Mouse (Mus musculus) cerebellum, adult 2 months (tissue): ENCODE data around the gene Art3.

Experiments
- CTCF ChIP-seq: fragments of 200-500 bp; IDR thresholded peaks from 2 replicates; pipeline ENCODE4 v1.5.1; 2011; ENCODE audit warnings: low read depth, mild to moderate bottlenecking, control low read depth, low read length, moderate library complexity, borderline replicate concordance; ENCODE audit not compliant: insufficient read depth
- POLR2A ChIP-seq: fragments of 200-500 bp; IDR thresholded peaks from 2 replicates; pipeline ENCODE4 v1.6.1; 2011; ENCODE audit warnings: low read length, control low read depth, borderline replicate concordance; ENCODE audit not compliant: insufficient read depth

GRCm38 (mm10) chr5:92370891-92371290 is 39.3 kb downstream of the Art3 start:
- TF ChIP-seq CTCF (no peak), POLR2A (no peak)
